ENCODE assay signal across 19 mouse cellular contexts in genomic region chr6:7083661-7084060, GRCm38 (mm10).
A peak's percentile ranks its signal among the peaks of the same experiment; 100 is the strongest.
DNase-seq lines count a peak whose midpoint lies in the region; ATAC-seq and TF ChIP-seq lines count a peak whose summit lies in the region.
"Had no signal": no experiment of that assay in that cellular context is flagged by ENCODE, and none has a peak within 500 bp of the region (broad histone marks: within the 10 kb centered on the region; RNA-seq: fewer than 3 reads in every experiment).

No protein-coding gene starts in this region.

- intact Hi-C loops in left cerebral cortex, postnatal 14 days (cut with DNase I) = no loop called here
- intact Hi-C loops in left cerebral cortex, postnatal 4 days (cut with DNase I) = no loop called here

- 44% methylated on average over 4 of the region's 4 CpGs for WGBS in olfactory bulb, adult 2 months
- WGBS in kidney, embryonic 16.5 days = 96% methylated on average over 4 of the region's 4 CpGs
- 86% methylated on average over 4 of the region's 4 CpGs for WGBS in hindbrain, postnatal 0 days

- no peak overlapping the region for H3K4me3 ChIP-seq in olfactory bulb, adult 2 months (ENCODE audit: insufficient read depth, low read depth, low read length)
- no peak overlapping the region for H3K4me3 ChIP-seq in kidney, embryonic 16.5 days (ENCODE audit: low read length)
- no peak overlapping the region for H3K4me3 ChIP-seq in hindbrain, postnatal 0 days (ENCODE audit: low read length)
- H3K4me3 ChIP-seq: embryonic facial prominence, embryonic 10.5 days; forebrain, embryonic 10.5 days; gastrocnemius, adult 2 months; heart, embryonic 13.5 days; hindbrain, embryonic 15.5 days had no signal

- H3K4me1 ChIP-seq in olfactory bulb, adult 2 months (ENCODE audit: control insufficient read depth, insufficient read depth, low read length) = peaks cover 2% of the 10 kb centered on the region; the same call in 1 of the 2 replicates
- no peaks in the 10 kb centered on the region for H3K4me1 ChIP-seq in kidney, embryonic 16.5 days (ENCODE audit: insufficient read depth, low read length)
- no peaks in the 10 kb centered on the region for H3K4me1 ChIP-seq in hindbrain, postnatal 0 days (ENCODE audit: insufficient read depth, low read length)
- H3K4me1 ChIP-seq: heart, embryonic 13.5 days; hindbrain, embryonic 15.5 days had no signal

- no peaks in the 10 kb centered on the region for H3K9me3 ChIP-seq in kidney, embryonic 16.5 days (ENCODE audit: low read length)
- H3K9me3 ChIP-seq in hindbrain, postnatal 0 days (ENCODE audit: low read length) = no peaks in the 10 kb centered on the region
- H3K9me3 ChIP-seq: embryonic facial prominence, embryonic 10.5 days; forebrain, embryonic 10.5 days; heart, embryonic 13.5 days; hindbrain, embryonic 15.5 days had no signal

- H3K9ac ChIP-seq in kidney, embryonic 16.5 days (replicated peaks; ENCODE audit: low read length) = no peak overlapping the region
- no peak overlapping the region for H3K9ac ChIP-seq in hindbrain, postnatal 0 days (replicated peaks; ENCODE audit: low read length)
- H3K9ac ChIP-seq: heart, embryonic 13.5 days; hindbrain, embryonic 15.5 days had no signal

- no peak overlapping the region for H3K4me2 ChIP-seq in kidney, embryonic 16.5 days (replicated peaks; ENCODE audit: low read depth, low read length)
- H3K4me2 ChIP-seq in hindbrain, postnatal 0 days (ENCODE audit: low read depth, low read length) = no peak overlapping the region
- H3K4me2 ChIP-seq: heart, embryonic 13.5 days; hindbrain, embryonic 15.5 days had no signal

- H3K27ac ChIP-seq in olfactory bulb, adult 2 months (ENCODE audit: insufficient read depth, low read depth, low read length) = 0 out of 2 replicates have a peak overlapping the region, but pooled peaks have one; percentile 48
- H3K27ac ChIP-seq in kidney, embryonic 16.5 days (ENCODE audit: low read length) = no peak overlapping the region
- no peak overlapping the region for H3K27ac ChIP-seq in hindbrain, postnatal 0 days
- H3K27ac ChIP-seq: embryonic facial prominence, embryonic 10.5 days; forebrain, embryonic 10.5 days; gastrocnemius, adult 2 months; heart, embryonic 13.5 days; hindbrain, embryonic 15.5 days had no signal

- no peak for TF ChIP-seq POLR2A in olfactory bulb, adult 2 months (IDR thresholded peaks at IDR 0.05; ENCODE audit: insufficient read depth, low read depth, low read length)

- DNase-seq in left cerebral cortex, postnatal 14 days (ENCODE audit: low spot score in 2 of 2) = peak; percentile 21 to 69
- no peak for DNase-seq in left cerebral cortex, postnatal 4 days
- peak; percentile 11 to 20 for DNase-seq in right cerebral cortex, adult 2 months (ENCODE audit: low spot score in 2 of 2)
- no peak for DNase-seq in right cerebral cortex, postnatal 14 days
- DNase-seq in hindbrain, postnatal 0 days (ENCODE audit: low spot score) = no peak
- DNase-seq: adrenal gland, adult 2 months; adrenal gland, postnatal 25 days; cerebellum, adult 2 months; gastrocnemius, adult 2 months; gastrocnemius, postnatal 36 days; heart, adult 11 months; heart, postnatal 36 days had no signal

- TF ChIP-seq CTCF in olfactory bulb, adult 2 months (IDR thresholded peaks at IDR 0.05; ENCODE audit: insufficient read depth, low read depth, low read length) = no peak
- no peak for TF ChIP-seq CTCF in hindbrain, postnatal 0 days (IDR thresholded peaks at IDR 0.05; ENCODE audit: low read depth)

- no peak for ATAC-seq in kidney, embryonic 16.5 days (ENCODE audit: low FRiP score, low TSS enrichment)
- no peak for ATAC-seq in hindbrain, postnatal 0 days
- ATAC-seq: forebrain, embryonic 14.5 days had no signal

- H3K27me3 ChIP-seq in kidney, embryonic 16.5 days (ENCODE audit: insufficient read depth, low read length) = no peaks in the 10 kb centered on the region
- H3K27me3 ChIP-seq in hindbrain, postnatal 0 days (ENCODE audit: insufficient read depth, low read length) = no peaks in the 10 kb centered on the region
- H3K27me3 ChIP-seq: heart, embryonic 13.5 days; hindbrain, embryonic 15.5 days had no signal

- no peaks in the 10 kb centered on the region for H3K36me3 ChIP-seq in kidney, embryonic 16.5 days (ENCODE audit: insufficient read depth, low read length)
- no peaks in the 10 kb centered on the region for H3K36me3 ChIP-seq in hindbrain, postnatal 0 days (ENCODE audit: insufficient read depth, low read length)
- H3K36me3 ChIP-seq: embryonic facial prominence, embryonic 10.5 days; forebrain, embryonic 10.5 days; heart, embryonic 13.5 days; hindbrain, embryonic 15.5 days had no signal

Comparison
In these comparisons a context has a peak if more than half of its experiments do, and no peak if none do; other contexts are left out.
1. DNase-seq: peak in left cerebral cortex, postnatal 14 days (2 of 2) and right cerebral cortex, adult 2 months (2 of 2); none in left cerebral cortex, postnatal 4 days (single experiment), right cerebral cortex, postnatal 14 days (single experiment) and hindbrain, postnatal 0 days (single experiment).